Mouse (Mus musculus): ENCODE data around the gene Selenbp2.
"Not testable (repeated sequence)": the region's sequence is repeated elsewhere in the genome, so short reads cannot be mapped to it uniquely, and the experiment has no call there.

Gene Selenbp2

GRCm38 (mm10) chr3:94693329-94693825 lies at the start of gene Selenbp2:
Selenbp2 (plus strand) TSS chr3:94693556.
- in situ Hi-C loops (cut with MboI, MseI): no loop called here

GRCm38 (mm10) chr3:94648755-94649590 lies 44.4 kb upstream of the Selenbp2 start:
- in situ Hi-C loops (cut with MboI, MseI): no loop called here

GRCm38 (mm10) chr3:94650409-94650808 lies 42.9 kb upstream of the Selenbp2 start:
- in situ Hi-C loops (cut with MboI, MseI): no loop called here

GRCm38 (mm10) chr3:94653967-94654366 lies 39.4 kb upstream of the Selenbp2 start:
- in situ Hi-C loops (cut with MboI, MseI): not testable (repeated sequence)

GRCm38 (mm10) chr3:94657852-94658739 lies 35.3 kb upstream of the Selenbp2 start:
- in situ Hi-C loops (cut with MboI, MseI): not testable (repeated sequence)

- in situ Hi-C loops (cut with MboI, MseI): not testable (repeated sequence)
These were observed 34.6 kb upstream of the Selenbp2 start, which contains the start of gene Tuft1 for GRCm38 (mm10) chr3:94658740-94659095. Tuft1 (minus strand) TSS chr3:94658872.

GRCm38 (mm10) chr3:94659142-94659748 lies 34.1 kb upstream of the Selenbp2 start:
- in situ Hi-C loops (cut with MboI, MseI): not testable (repeated sequence)

- in situ Hi-C loops (cut with MboI, MseI): loop anchor here (5.0 kb wide), 1 partner anchor 101 kb away; no protein-coding TSS in a partner anchor
These were observed 32.5 kb upstream of the Selenbp2 start for GRCm38 (mm10) chr3:94660841-94661240.

- in situ Hi-C loops (cut with MboI, MseI): not testable (repeated sequence)
These were observed 28.1 kb upstream of the Selenbp2 start for GRCm38 (mm10) chr3:94665060-94665802.

GRCm38 (mm10) chr3:94665896-94666295 lies 27.5 kb upstream of the Selenbp2 start:
- in situ Hi-C loops (cut with MboI, MseI): not testable (repeated sequence)

- in situ Hi-C loops (cut with MboI, MseI): loop anchor here (5.0 kb wide), 1 partner anchor 48 kb away; no protein-coding TSS in a partner anchor
These were observed 18.3 kb upstream of the Selenbp2 start for GRCm38 (mm10) chr3:94675101-94675500.

GRCm38 (mm10) chr3:94679351-94679841 lies 14.0 kb upstream of the Selenbp2 start:
- in situ Hi-C loops (cut with MboI, MseI): loop anchor here (5.0 kb wide), 1 partner anchor 52 kb away; no protein-coding TSS in a partner anchor

GRCm38 (mm10) chr3:94680032-94680431 lies 13.3 kb upstream of the Selenbp2 start:
- in situ Hi-C loops (cut with MboI, MseI): not testable (repeated sequence)

GRCm38 (mm10) chr3:94680783-94681182 lies 12.6 kb upstream of the Selenbp2 start:
- in situ Hi-C loops (cut with MboI, MseI): no loop called here

- in situ Hi-C loops (cut with MboI, MseI): no loop called here
These were observed 9.7 kb upstream of the Selenbp2 start for GRCm38 (mm10) chr3:94683646-94684045.

- in situ Hi-C loops (cut with MboI, MseI): loop anchor here (5.0 kb wide), 1 partner anchor 241 kb away; no protein-coding TSS in a partner anchor
These were observed 7.2 kb upstream of the Selenbp2 start for GRCm38 (mm10) chr3:94685989-94686772.

GRCm38 (mm10) chr3:94688698-94689097 lies 4.7 kb upstream of the Selenbp2 start:
- in situ Hi-C loops (cut with MboI, MseI): loop anchor here (5.0 kb wide), 1 partner anchor 239 kb away; no protein-coding TSS in a partner anchor

GRCm38 (mm10) chr3:94689195-94689594 lies 4.2 kb upstream of the Selenbp2 start:
- in situ Hi-C loops (cut with MboI, MseI): loop anchor here (5.0 kb wide), 1 partner anchor 238 kb away; no protein-coding TSS in a partner anchor

GRCm38 (mm10) chr3:94690162-94690561 lies 3.2 kb upstream of the Selenbp2 start:
- in situ Hi-C loops (cut with MboI, MseI): not testable (repeated sequence)
